In the genomic region with DNA sequence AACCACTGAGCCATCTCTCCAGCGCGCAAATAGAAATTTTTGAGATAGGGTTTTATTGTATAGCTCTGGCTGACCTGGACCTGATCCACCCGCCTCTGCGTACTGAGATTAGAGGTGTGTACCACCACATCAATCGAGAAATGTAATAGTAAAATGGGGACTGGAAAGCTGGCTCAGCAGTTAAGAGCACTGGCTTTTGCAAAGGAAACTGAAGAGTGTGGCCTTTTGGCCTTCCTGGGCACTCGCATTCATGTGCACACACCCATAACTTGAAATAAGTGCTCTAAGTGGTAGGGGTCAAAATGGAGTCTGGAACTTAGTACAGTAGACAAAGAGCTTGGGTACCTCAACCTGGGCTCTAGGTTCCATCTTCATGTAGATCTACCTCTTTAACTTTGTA, we compare ENCODE assay signal across 12 mouse cellular contexts. TPM values are rescaled to one million over a fixed set of nuclear protein-coding genes. Genes with fewer than 3 reads are reported as not detected.
DNase-seq lines count a peak whose midpoint lies in the region; ATAC-seq and TF ChIP-seq lines count a peak whose summit lies in the region.
"Had no signal": no experiment of that assay in that cellular context is flagged by ENCODE, and none has a peak within 500 bp of the region (broad histone marks: within the 10 kb centered on the region; RNA-seq: fewer than 3 reads in every experiment).

No protein-coding gene starts in this region.

- H3K27me3 ChIP-seq in heart, postnatal 0 days (ENCODE audit: control insufficient read depth, insufficient read depth, low read length), result no peaks in the 10 kb centered on the region
- H3K27me3 ChIP-seq in CH12.LX (replicated peaks), result no peaks in the 10 kb centered on the region
- H3K27me3 ChIP-seq in embryonic facial prominence, embryonic 14.5 days (replicated peaks; ENCODE audit: control insufficient read depth, insufficient read depth, low read length), result no peaks in the 10 kb centered on the region
- no peaks in the 10 kb centered on the region for H3K27me3 ChIP-seq in limb, embryonic 14.5 days (ENCODE audit: control insufficient read depth, insufficient read depth, low read length)

- H3K4me2 ChIP-seq in heart, postnatal 0 days (ENCODE audit: low read depth, low read length), result no peak overlapping the region
- peak overlapping the region; percentile 34; the same call in 1 of the 2 replicates for H3K4me2 ChIP-seq in CH12.LX (ENCODE audit: insufficient read depth, low read depth, poor library complexity, severe bottlenecking)
- peak overlapping the region; percentile 74 for H3K4me2 ChIP-seq in embryonic facial prominence, embryonic 14.5 days (ENCODE audit: low read depth, low read length)
- peak overlapping the region; percentile 15; the same call in 1 of the 2 replicates for H3K4me2 ChIP-seq in limb, embryonic 14.5 days (replicated peaks; ENCODE audit: low read depth, low read length, severe bottlenecking)

- TF ChIP-seq POLR2A in CH12.LX (IDR thresholded peaks at IDR 0.05; ENCODE audit: low read depth, low read length), result no peak
- TF ChIP-seq POLR2A in limb, embryonic 14.5 days (IDR thresholded peaks at IDR 0.05; ENCODE audit: borderline replicate concordance, extremely low read depth, insufficient read depth, insufficient read length), result no peak

- peaks cover 69% of the 10 kb centered on the region for H3K79me2 ChIP-seq in CH12.LX (replicated peaks; ENCODE audit: control insufficient read depth, extremely low read depth, insufficient read depth, poor library complexity, severe bottlenecking)

- no peak for DNase-seq in heart, postnatal 0 days (ENCODE audit: low spot score)
- no peak for DNase-seq in heart, postnatal 36 days
- DNase-seq in CH12.LX (ENCODE audit: extremely low read depth), result no peak
- DNase-seq in embryonic facial prominence, embryonic 14.5 days (ENCODE audit: low spot score), result no peak
- DNase-seq in limb, embryonic 14.5 days (ENCODE audit: low spot score), result no peak
- DNase-seq in urinary bladder, postnatal 10 days (ENCODE audit: low spot score), result no peak
- no peak for DNase-seq in cerebellum, postnatal 25 days
- no peak for DNase-seq in thymus, postnatal 10 days (ENCODE audit: low spot score in 2 of 2)
- DNase-seq: gastrocnemius, postnatal 10 days; lung, adult 18-20 months had no signal

- ATAC-seq in heart, postnatal 0 days (ENCODE audit: insufficient read depth, low read depth), result no peak
- ATAC-seq in embryonic facial prominence, embryonic 14.5 days (ENCODE audit: low read depth), result no peak
- ATAC-seq in limb, embryonic 14.5 days (ENCODE audit: low FRiP score, low read depth), result no peak

- H3K9ac ChIP-seq in heart, postnatal 0 days (replicated peaks; ENCODE audit: low read depth, low read length), result 0 out of 2 replicates have a peak overlapping the region, but pooled peaks have one; percentile 1
- H3K9ac ChIP-seq in CH12.LX (ENCODE audit: insufficient read depth, low read depth), result no peak overlapping the region
- H3K9ac ChIP-seq in embryonic facial prominence, embryonic 14.5 days (ENCODE audit: low read depth, low read length), result no peak overlapping the region
- H3K9ac ChIP-seq in limb, embryonic 14.5 days (ENCODE audit: low read depth, low read length, severe bottlenecking), result no peak overlapping the region

- H3K4me3 ChIP-seq in heart, postnatal 0 days (ENCODE audit: low read depth, low read length), result no peak overlapping the region
- H3K4me3 ChIP-seq in CH12.LX (replicated peaks in 1 of 3; ENCODE audit: low read depth in 2 of 3, low read length in 2 of 3, poor library complexity in 1 of 3), result no peak overlapping the region
- H3K4me3 ChIP-seq in embryonic facial prominence, embryonic 14.5 days (ENCODE audit: low read depth, low read length), result no peak overlapping the region
- peak overlapping the region; percentile 8; the same call in 1 of the 2 replicates for H3K4me3 ChIP-seq in limb, embryonic 14.5 days (replicated peaks; ENCODE audit: low read length)

- H3K4me1 ChIP-seq in heart, postnatal 0 days (ENCODE audit: control insufficient read depth, insufficient read depth), result peaks cover 19% of the 10 kb centered on the region; the same call in 1 of the 2 replicates
- H3K4me1 ChIP-seq in CH12.LX (ENCODE audit: control insufficient read depth in 1 of 2, insufficient read depth in 2 of 2), result peaks cover 8 to 54% of the 10 kb centered on the region in 2 experiments; a peak in 3 of 4 replicates
- peaks cover 15% of the 10 kb centered on the region for H3K4me1 ChIP-seq in embryonic facial prominence, embryonic 14.5 days (ENCODE audit: control insufficient read depth, insufficient read depth, low read length)
- H3K4me1 ChIP-seq in limb, embryonic 14.5 days (ENCODE audit: control insufficient read depth, insufficient read depth, low read length), result peaks cover 18% of the 10 kb centered on the region

- H3K9me3 ChIP-seq in heart, postnatal 0 days (replicated peaks; ENCODE audit: control insufficient read depth, low read length), result no peaks in the 10 kb centered on the region
- no peaks in the 10 kb centered on the region for H3K9me3 ChIP-seq in CH12.LX (replicated peaks; ENCODE audit: low read length)
- H3K9me3 ChIP-seq in embryonic facial prominence, embryonic 14.5 days (ENCODE audit: control insufficient read depth, low read length), result no peaks in the 10 kb centered on the region
- no peaks in the 10 kb centered on the region for H3K9me3 ChIP-seq in limb, embryonic 14.5 days (ENCODE audit: control insufficient read depth, low read length)

- no peak for TF ChIP-seq CTCF in heart, postnatal 0 days (IDR thresholded peaks at IDR 0.05; ENCODE audit: low read depth)
- TF ChIP-seq CTCF in CH12.LX (conservative IDR thresholded peaks at IDR 0.05 in 1 of 2, IDR thresholded peaks at IDR 0.05 in 1 of 2; ENCODE audit: low read depth in 2 of 2, low read length in 2 of 2), result no peak

- TF ChIP-seq RAD21 in CH12.LX (IDR thresholded peaks at IDR 0.05; ENCODE audit: low read depth, low read length), result no peak

- in situ Hi-C loops in CH12.LX (cut with MboI; ENCODE audit: low pct_ligation_motif_present, low pct_unique_long_range_greater_than_20kb, low sequenced_read_pairs), result no loop called here

- TF ChIP-seq EP300 in heart, postnatal 0 days (IDR thresholded peaks at IDR 0.05; ENCODE audit: low read depth), result no peak
- no peak for TF ChIP-seq EP300 in CH12.LX (IDR thresholded peaks at IDR 0.05; ENCODE audit: low read length)

- intact Hi-C loops in heart, postnatal 36 days (cut with DNase I), result no loop called here

- dilution Hi-C loops in CH12.LX (cut with MboI; ENCODE audit: extremely low pct_ligation_motif_present, extremely low pct_unique_long_range_greater_than_20kb, low sequenced_read_pairs), result no loop called here

- H3K27ac ChIP-seq in heart, postnatal 0 days (ENCODE audit: low read depth), result no peak overlapping the region
- H3K27ac ChIP-seq in CH12.LX (ENCODE audit: insufficient read depth, low read depth), result no peak overlapping the region
- no peak overlapping the region for H3K27ac ChIP-seq in embryonic facial prominence, embryonic 14.5 days (replicated peaks; ENCODE audit: low read depth, low read length)
- H3K27ac ChIP-seq in limb, embryonic 14.5 days (replicated peaks; ENCODE audit: low read depth, low read length), result no peak overlapping the region
- H3K27ac ChIP-seq: layer of hippocampus, adult 2 months had no signal

- WGBS in heart, postnatal 0 days, result 74% methylated on average over 6 of the region's 6 CpGs
- WGBS in embryonic facial prominence, embryonic 14.5 days, result 90% methylated on average over 6 of the region's 6 CpGs
- 90% methylated on average over 6 of the region's 6 CpGs for WGBS in limb, embryonic 14.5 days

- peaks cover 35% of the 10 kb centered on the region for H3K36me3 ChIP-seq in heart, postnatal 0 days (replicated peaks; ENCODE audit: control insufficient read depth, insufficient read depth, low read length)
- H3K36me3 ChIP-seq in CH12.LX (replicated peaks in 1 of 2; ENCODE audit: control insufficient read depth in 1 of 2, insufficient read depth in 1 of 2, low read length in 1 of 2), result peaks cover 8 to 41% of the 10 kb centered on the region in 2 experiments
- H3K36me3 ChIP-seq in embryonic facial prominence, embryonic 14.5 days (ENCODE audit: control insufficient read depth, insufficient read depth, low read length), result peaks cover 35% of the 10 kb centered on the region
- H3K36me3 ChIP-seq in limb, embryonic 14.5 days (ENCODE audit: control insufficient read depth, insufficient read depth, low read length), result peaks cover 48% of the 10 kb centered on the region

RNA-seq across cellular contexts. Expression of a gene that starts 2.8 kb away (rescaled TPM):
- total RNA-seq in heart, postnatal 0 days (2014; rRNA removed; ENCODE audit: low replicate concordance), result 1.3 and 3.7 TPM in 2 replicates
- polyA plus RNA-seq in heart, postnatal 0 days (2015; fragmentation: Nextera tagmentation; extraction: Ambion mirVana), result 4.5 and 5.2 TPM in 2 replicates
- 1 to 10 TPM; 3.9 to 4.4 TPM for total RNA-seq in heart, postnatal 36 days (2021)
- total RNA-seq in CH12.LX (2012; rRNA removed) (0.89 and 1.5 TPM in 2 replicates), CH12.LX (2014; rRNA removed) (1.2 and 2.2 TPM in 2 replicates)
- polyA plus RNA-seq in CH12.LX (2012; ENCODE audit: insufficient read length, low read depth), result 1.8 TPM in 2 replicates
- polyA plus RNA-seq in embryonic facial prominence, embryonic 14.5 days (2014; fragmentation: Nextera tagmentation; extraction: Ambion mirVana), result 1.7 and 2.1 TPM in 2 replicates
- 4.1 and 4.8 TPM in 2 replicates for polyA plus RNA-seq in limb, embryonic 14.5 days (2012; rRNA removed)
- polyA plus RNA-seq in limb, embryonic 14.5 days (2014; fragmentation: Nextera tagmentation; extraction: Ambion mirVana), result 1.7 and 2.9 TPM in 2 replicates

RNA-seq across cellular contexts. Expression of a gene that starts 2.8 kb away (rescaled TPM):
- total RNA-seq in heart, postnatal 0 days (2014; rRNA removed; ENCODE audit: low replicate concordance), result 35.6 and 44.2 TPM in 2 replicates
- 211 and 237 TPM in 2 replicates for polyA plus RNA-seq in heart, postnatal 0 days (2015; fragmentation: Nextera tagmentation; extraction: Ambion mirVana)
- 100 to 1,000 TPM; 121 to 152 TPM for total RNA-seq in heart, postnatal 36 days (2021)
- total RNA-seq in CH12.LX (2012; rRNA removed), result 54.5 and 86.7 TPM in 2 replicates
- total RNA-seq in CH12.LX (2014; rRNA removed), result 169 and 184 TPM in 2 replicates
- 356 and 406 TPM in 2 replicates for polyA plus RNA-seq in CH12.LX (2012; ENCODE audit: insufficient read length, low read depth)
- polyA plus RNA-seq in embryonic facial prominence, embryonic 14.5 days (2014; fragmentation: Nextera tagmentation; extraction: Ambion mirVana), result 572 and 576 TPM in 2 replicates
- polyA plus RNA-seq in limb, embryonic 14.5 days (2012; rRNA removed), result 395 and 416 TPM in 2 replicates
- polyA plus RNA-seq in limb, embryonic 14.5 days (2014; fragmentation: Nextera tagmentation; extraction: Ambion mirVana), result 523 and 526 TPM in 2 replicates

RNA-seq across cellular contexts. Expression of a gene that starts 27.7 kb away (rescaled TPM):
- total RNA-seq in heart, postnatal 0 days (2014; rRNA removed; ENCODE audit: low replicate concordance), result not detected in 2 replicates
- polyA plus RNA-seq in heart, postnatal 0 days (2015; fragmentation: Nextera tagmentation; extraction: Ambion mirVana), result 0.36 and 0.55 TPM in 2 replicates
- total RNA-seq in heart, postnatal 36 days (2021), result not detected
- total RNA-seq in CH12.LX (2012; rRNA removed), result 0.38 and 1.4 TPM in 2 replicates
- total RNA-seq in CH12.LX (2014; rRNA removed), result 2.1 and 2.3 TPM in 2 replicates
- 1.0 and 1.5 TPM in 2 replicates for polyA plus RNA-seq in CH12.LX (2012; ENCODE audit: insufficient read length, low read depth)
- polyA plus RNA-seq in embryonic facial prominence, embryonic 14.5 days (2014; fragmentation: Nextera tagmentation; extraction: Ambion mirVana), result 19.6 and 19.7 TPM in 2 replicates
- polyA plus RNA-seq in limb, embryonic 14.5 days (2012; rRNA removed), result 3.0 and 4.8 TPM in 2 replicates
- polyA plus RNA-seq in limb, embryonic 14.5 days (2014; fragmentation: Nextera tagmentation; extraction: Ambion mirVana), result 6.3 and 8.2 TPM in 2 replicates
- total RNA-seq: common myeloid progenitor, adult 5-6 weeks; gastrocnemius, postnatal 10 days; layer of hippocampus, adult 2 months had no signal

RNA-seq across cellular contexts. Expression of a gene that starts 29.4 kb away (rescaled TPM):
- total RNA-seq in heart, postnatal 0 days (2014; rRNA removed; ENCODE audit: low replicate concordance), result not detected in 2 replicates
- polyA plus RNA-seq in heart, postnatal 0 days (2015; fragmentation: Nextera tagmentation; extraction: Ambion mirVana), result not detected in 2 replicates
- not detected for total RNA-seq in heart, postnatal 36 days (2021)
- total RNA-seq in CH12.LX (2012; rRNA removed) (4.8 and 6.3 TPM in 2 replicates), CH12.LX (2014; rRNA removed) (1.6 and 2.0 TPM in 2 replicates)
- polyA plus RNA-seq in CH12.LX (2012; ENCODE audit: insufficient read length, low read depth), result 6.2 and 9.2 TPM in 2 replicates
- polyA plus RNA-seq in embryonic facial prominence, embryonic 14.5 days (2014; fragmentation: Nextera tagmentation; extraction: Ambion mirVana), result 0.04 and 0.07 TPM in 2 replicates
- 0.01 TPM in 2 replicates for polyA plus RNA-seq in limb, embryonic 14.5 days (2012; rRNA removed)
- not detected in 2 replicates for polyA plus RNA-seq in limb, embryonic 14.5 days (2014; fragmentation: Nextera tagmentation; extraction: Ambion mirVana)
- total RNA-seq: common myeloid progenitor, adult 5-6 weeks; gastrocnemius, postnatal 10 days had no signal

RNA-seq across cellular contexts. Expression of a gene that starts 32.6 kb away (rescaled TPM):
- 1,358 and 1,465 TPM in 2 replicates for total RNA-seq in heart, postnatal 0 days (2014; rRNA removed; ENCODE audit: low replicate concordance)
- polyA plus RNA-seq in heart, postnatal 0 days (2015; fragmentation: Nextera tagmentation; extraction: Ambion mirVana), result 616 and 625 TPM in 2 replicates
- total RNA-seq in heart, postnatal 36 days (2021), result 100 to 1,000 TPM; 376 to 394 TPM
- total RNA-seq in CH12.LX (2012; rRNA removed), result 164 and 189 TPM in 2 replicates
- total RNA-seq in CH12.LX (2014; rRNA removed), result 116 TPM in 2 replicates
- 222 and 255 TPM in 2 replicates for polyA plus RNA-seq in CH12.LX (2012; ENCODE audit: insufficient read length, low read depth)
- polyA plus RNA-seq in embryonic facial prominence, embryonic 14.5 days (2014; fragmentation: Nextera tagmentation; extraction: Ambion mirVana), result 639 and 673 TPM in 2 replicates
- polyA plus RNA-seq in limb, embryonic 14.5 days (2012; rRNA removed), result 459 and 792 TPM in 2 replicates
- 635 and 646 TPM in 2 replicates for polyA plus RNA-seq in limb, embryonic 14.5 days (2014; fragmentation: Nextera tagmentation; extraction: Ambion mirVana)
